ENCODE assay signal across 21 mouse cellular contexts in genomic region chr19:21948030-21948429, GRCm38 (mm10).
"Had no signal": no experiment of that assay in that cellular context is flagged by ENCODE, and none has a peak within 500 bp of the region (broad histone marks: within the 10 kb centered on the region; RNA-seq: fewer than 3 reads in every experiment).

No protein-coding gene starts in this region.

- H3K4me1 ChIP-seq: limb, embryonic 15.5 days; midbrain, embryonic 10.5 days; midbrain, embryonic 13.5 days; neural tube, embryonic 13.5 days had no signal

- H3K36me3 ChIP-seq: limb, embryonic 12.5 days; limb, embryonic 15.5 days; midbrain, embryonic 10.5 days; midbrain, embryonic 13.5 days; neural tube, embryonic 13.5 days had no signal

- H3K9ac ChIP-seq: limb, embryonic 12.5 days; limb, embryonic 15.5 days; liver, embryonic 14.5 days; liver, postnatal 0 days; lung, embryonic 14.5 days; midbrain, embryonic 13.5 days; neural tube, embryonic 13.5 days had no signal

- ATAC-seq: liver, postnatal 0 days; lung, postnatal 0 days; midbrain, embryonic 13.5 days; midbrain, embryonic 16.5 days had no signal

- DNase-seq: kidney, postnatal 25 days; layer of hippocampus, adult 9-11 months; liver, postnatal 0 days; lung, embryonic 14.5 days; thymus, adult 18-20 months; thymus, postnatal 4 days had no signal

- H3K4me3 ChIP-seq: layer of hippocampus, adult 2 months; left cerebral cortex, adult 2 months; limb, embryonic 12.5 days; limb, embryonic 15.5 days; megakaryocyte, embryonic 14.5 days; midbrain, embryonic 10.5 days; midbrain, embryonic 13.5 days; myocyte; neural tube, embryonic 13.5 days had no signal

- H3K4me2 ChIP-seq: limb, embryonic 12.5 days; limb, embryonic 15.5 days; liver, embryonic 11.5 days; lung, embryonic 14.5 days; midbrain, embryonic 13.5 days; neural tube, embryonic 13.5 days had no signal

- H3K27ac ChIP-seq: kidney, postnatal 0 days; layer of hippocampus, adult 2 months; left cerebral cortex, adult 2 months; limb, embryonic 12.5 days; limb, embryonic 15.5 days; liver, embryonic 14.5 days; macrophage; midbrain, embryonic 10.5 days; midbrain, embryonic 13.5 days; neural tube, embryonic 13.5 days had no signal

- H3K27me3 ChIP-seq: limb, embryonic 12.5 days; limb, embryonic 15.5 days; midbrain, embryonic 13.5 days; neural tube, embryonic 13.5 days had no signal

- H3K9me3 ChIP-seq: limb, embryonic 12.5 days; limb, embryonic 15.5 days; megakaryocyte, embryonic 14.5 days; midbrain, embryonic 10.5 days; midbrain, embryonic 13.5 days; neural tube, embryonic 13.5 days had no signal
